Mouse (Mus musculus) midbrain, embryonic 14.5 days (tissue): ENCODE measurements at regions not wholly inside any gene's neighbourhood (a gene's known extent, or its start where the extent isn't known, plus 50 kb on each side); places are given as distances from the start of the nearest gene placed in this dataset.

ENCODE experiments used
- ATAC-seq: fragments of 200-750 bp; cut with Nextera tagmentation; 2 replicates; pipeline ENCODE4 v1.8.0; 2017; ENCODE audit warnings: moderate number of reproducible peaks, moderate library complexity; ENCODE audit not compliant: low FRiP score, low TSS enrichment
- DNase-seq: peaks from one replicate; pipeline ENCODE4 v3.0.0-alpha.2; 2015
- H3K27ac ChIP-seq: fragments of 300-500 bp; sonication (generic); replicated peaks from 2 replicates; pipeline ENCODE4 v1.5.1; 2014; ENCODE audit warnings: mild to moderate bottlenecking, low read depth, low read length, moderate library complexity
- H3K27me3 ChIP-seq: fragments of 300-500 bp; sonication (generic); 2 replicates; pipeline ENCODE4 v1.6.1; 2014; ENCODE audit warnings: low read length, control low read depth, mixed read lengths; ENCODE audit not compliant: control insufficient read depth, insufficient read depth
- H3K36me3 ChIP-seq: fragments of 300-500 bp; sonication (generic); 2 replicates; pipeline ENCODE4 v1.6.1; 2014; ENCODE audit warnings: low read length, control low read depth; ENCODE audit not compliant: control insufficient read depth, insufficient read depth
- H3K4me1 ChIP-seq: fragments of 300-500 bp; sonication (generic); 2 replicates; pipeline ENCODE4 v1.6.1; 2014; ENCODE audit warnings: mild to moderate bottlenecking, antibody characterized with exemption, low read length, control low read depth; ENCODE audit not compliant: control insufficient read depth, insufficient read depth
- H3K4me2 ChIP-seq: fragments of 300-500 bp; sonication (generic); 2 replicates; pipeline ENCODE4 v1.6.1; 2014; ENCODE audit warnings: mild to moderate bottlenecking, low read length, moderate library complexity
- H3K4me3 ChIP-seq: fragments of 300-500 bp; sonication (generic); replicated peaks from 2 replicates; pipeline ENCODE4 v1.5.1; 2014; ENCODE audit warnings: low read depth, low read length
- H3K9ac ChIP-seq: fragments of 300-500 bp; sonication (generic); replicated peaks from 2 replicates; pipeline ENCODE4 v1.6.1; 2014; ENCODE audit warnings: mild to moderate bottlenecking, low read length, moderate library complexity
- H3K9me3 ChIP-seq: fragments of 300-500 bp; sonication (generic); 2 replicates; pipeline ENCODE4 v1.6.1; 2016; ENCODE audit warnings: low read length, control low read depth, mixed read lengths; ENCODE audit not compliant: control insufficient read depth
- WGBS: fragments of 180-500 bp; shearing (Covaris S2); extraction: QIAGEN DNeasy Blood & Tissue Kit; methylation state at CpG from one replicate; pipeline ENCODE4 v1.1.7; 2014; 5-methylcytosine and 5-hydroxymethylcytosine counted together

DNA sequence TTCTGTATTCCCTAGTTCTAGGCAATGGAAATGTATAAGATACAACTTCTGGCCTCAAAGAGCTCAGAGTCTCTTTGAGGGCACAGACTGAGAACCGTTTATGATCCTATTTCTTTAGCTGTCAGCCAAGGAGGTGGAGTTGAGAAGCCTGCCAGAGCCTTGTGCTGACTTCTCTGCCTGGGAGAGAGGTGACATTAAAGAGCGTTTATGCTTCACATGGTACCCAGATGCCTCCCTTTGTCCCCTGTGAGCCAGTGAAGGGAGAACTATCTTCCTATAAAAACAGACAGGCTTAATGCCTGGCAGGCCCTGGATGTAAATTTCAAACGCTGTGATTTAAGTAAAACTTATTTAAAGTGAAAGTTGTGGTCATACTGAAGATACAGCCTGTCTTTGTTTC is 657.1 kb downstream of the Gm826 start:
- Histone ChIP-seq H3K4me2 (no peak overlapping the region), H3K4me1 (no peaks in the 10 kb centered on the region), H3K27ac (no peak overlapping the region), H3K4me3 (no peak overlapping the region), H3K9me3 (no peaks in the 10 kb centered on the region), H3K27me3 (no peaks in the 10 kb centered on the region), H3K9ac (no peak overlapping the region), H3K36me3 (no peaks in the 10 kb centered on the region)
- ATAC-seq: no peak
- whole genome bisulfite sequencing: 49% methylated on average over 3 of the region's 3 CpGs
- no peak for DNase-seq

DNA sequence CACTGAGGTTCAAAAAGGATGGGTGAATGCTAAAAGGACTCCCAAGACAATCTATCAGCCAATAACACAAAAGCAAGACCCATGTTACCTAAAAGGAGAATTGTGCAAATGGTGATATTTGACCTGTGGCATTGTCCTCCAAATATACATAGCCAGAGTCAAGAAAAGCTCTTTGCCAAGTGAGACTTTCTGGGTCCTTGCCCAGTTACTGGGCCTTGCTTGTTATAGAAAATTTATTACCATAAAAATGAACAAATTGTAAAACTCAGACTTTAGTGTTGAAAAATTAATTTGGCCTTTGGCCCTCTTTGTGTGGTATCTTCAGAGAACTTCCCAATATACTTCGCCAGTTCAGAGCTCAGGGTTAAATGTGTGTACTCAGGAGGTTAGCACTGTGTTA is 653.3 kb downstream of the Gm826 start:
- H3K36me3 ChIP-seq: no peaks in the 10 kb centered on the region
- no peak for ATAC-seq
- H3K9ac ChIP-seq: no peak overlapping the region
- DNase-seq: no peak
- WGBS: 80% methylated on average over 1 of the region's 1 CpGs
- no peak overlapping the region for H3K4me3 ChIP-seq
- no peak overlapping the region for H3K4me2 ChIP-seq
- H3K4me1 ChIP-seq: no peaks in the 10 kb centered on the region
- no peaks in the 10 kb centered on the region for H3K27me3 ChIP-seq
- H3K9me3 ChIP-seq: no peaks in the 10 kb centered on the region
- H3K27ac ChIP-seq: no peak overlapping the region

DNA sequence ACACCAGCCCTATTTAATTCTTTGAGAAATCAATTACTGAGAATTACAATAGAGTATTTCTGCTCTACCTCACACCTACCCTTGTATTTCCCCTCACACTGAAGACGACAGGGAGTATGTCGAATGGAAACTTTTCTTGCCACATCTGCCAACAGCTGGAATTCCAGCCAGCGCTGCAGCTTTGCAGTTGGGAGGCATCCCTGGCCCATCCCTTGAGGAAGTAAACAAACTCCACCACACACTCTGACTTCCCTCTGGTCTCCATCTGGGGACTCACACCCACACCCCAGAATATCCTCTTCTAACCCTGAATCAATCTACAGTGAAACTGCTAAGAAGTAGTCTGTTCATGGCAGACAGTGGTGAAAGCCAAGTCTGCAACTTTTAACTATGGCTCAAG is 630.9 kb downstream of the Gm826 start:
- no peaks in the 10 kb centered on the region for H3K36me3 ChIP-seq
- no peak overlapping the region for H3K9ac ChIP-seq
- no peaks in the 10 kb centered on the region for H3K4me1 ChIP-seq
- H3K9me3 ChIP-seq: no peaks in the 10 kb centered on the region
- DNase-seq (no peak), ATAC-seq (no peak)
- WGBS: 86% methylated on average over 3 of the region's 3 CpGs
- H3K27me3 ChIP-seq: no peaks in the 10 kb centered on the region
- H3K27ac ChIP-seq: no peak overlapping the region
- no peak overlapping the region for H3K4me2 ChIP-seq
- no peak overlapping the region for H3K4me3 ChIP-seq

DNA sequence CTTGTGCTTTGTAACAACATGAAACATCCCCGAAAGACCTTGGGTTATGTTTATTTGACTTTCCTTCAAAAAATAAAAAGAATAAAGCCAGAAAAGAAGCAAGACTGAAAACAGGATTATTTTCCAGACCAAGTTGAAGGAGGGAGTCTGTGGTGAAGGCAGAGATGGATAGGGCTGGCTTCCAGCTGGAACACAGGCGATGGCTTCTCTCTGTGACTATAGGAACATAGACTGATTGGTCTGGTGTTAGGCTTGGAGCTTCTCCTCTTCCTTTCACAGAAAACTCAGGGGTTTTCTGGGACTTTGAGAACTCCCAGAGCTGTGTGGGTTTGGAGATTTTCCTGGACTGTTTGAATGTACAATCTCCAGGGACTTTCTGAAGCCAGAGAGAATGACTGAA is 625.8 kb downstream of the Gm826 start:
- Histone ChIP-seq H3K4me2 (no peak overlapping the region), H3K4me3 (no peak overlapping the region), H3K36me3 (no peaks in the 10 kb centered on the region), H3K9me3 (no peaks in the 10 kb centered on the region), H3K9ac (no peak overlapping the region), H3K4me1 (no peaks in the 10 kb centered on the region), H3K27me3 (no peaks in the 10 kb centered on the region), H3K27ac (no peak overlapping the region)
- DNase-seq (no peak), ATAC-seq (no peak)
- 92% methylated on average over 2 of the region's 2 CpGs for WGBS

DNA sequence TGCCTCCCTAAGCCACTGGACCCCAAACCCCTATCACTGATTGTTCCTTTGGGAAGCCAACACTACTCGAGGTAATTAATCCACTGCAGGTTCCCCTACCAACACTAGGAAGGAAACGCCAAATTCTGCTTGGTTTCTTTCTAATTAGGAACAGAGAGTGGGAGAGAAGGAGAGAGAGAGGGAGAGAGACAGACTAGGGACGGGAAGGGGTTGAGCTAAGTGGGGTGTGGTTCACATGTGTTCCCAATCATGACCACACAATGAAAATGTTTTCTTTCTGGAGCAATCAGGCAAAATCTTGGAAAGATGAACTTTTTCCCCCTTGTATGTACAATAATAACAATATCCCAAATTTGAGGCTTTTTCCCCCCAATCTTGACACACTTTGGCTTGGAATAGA is 619.3 kb downstream of the Gm826 start:
- Histone ChIP-seq H3K9me3 (no peaks in the 10 kb centered on the region), H3K9ac (no peak overlapping the region), H3K4me2 (no peak overlapping the region), H3K27me3 (no peaks in the 10 kb centered on the region), H3K36me3 (no peaks in the 10 kb centered on the region), H3K27ac (no peak overlapping the region), H3K4me1 (no peaks in the 10 kb centered on the region), H3K4me3 (no peak overlapping the region)
- 51% methylated on average over 3 of the region's 3 CpGs for WGBS
- ATAC-seq: no peak
- DNase-seq: no peak

DNA sequence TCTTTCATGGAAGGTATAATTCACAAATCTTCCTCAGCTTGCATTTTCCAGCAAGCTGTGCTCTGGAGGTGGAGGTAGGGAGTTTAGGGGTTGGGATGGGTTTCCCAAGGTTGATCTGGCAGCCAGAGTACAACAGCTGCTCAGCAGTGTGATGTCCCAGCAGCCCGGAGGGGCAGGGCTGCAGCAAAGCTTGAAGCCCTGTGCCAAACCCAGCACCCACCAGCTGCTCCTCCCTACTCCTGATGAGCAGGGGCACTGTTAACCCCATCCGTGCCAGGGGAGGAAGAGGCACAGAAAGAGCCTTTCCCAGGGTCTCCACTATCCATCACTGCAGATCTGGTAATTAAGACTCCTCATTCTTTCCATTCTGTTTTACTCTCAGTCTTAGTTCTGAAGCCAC is 615.2 kb downstream of the Gm826 start:
- Histone ChIP-seq H3K4me2 (no peak overlapping the region), H3K36me3 (no peaks in the 10 kb centered on the region), H3K4me1 (no peaks in the 10 kb centered on the region), H3K27me3 (no peaks in the 10 kb centered on the region), H3K4me3 (no peak overlapping the region), H3K9me3 (no peaks in the 10 kb centered on the region), H3K27ac (no peak overlapping the region), H3K9ac (no peak overlapping the region)
- WGBS: 53% methylated on average over 2 of the region's 2 CpGs
- ATAC-seq: no peak
- peak; percentile 13 for DNase-seq

DNA sequence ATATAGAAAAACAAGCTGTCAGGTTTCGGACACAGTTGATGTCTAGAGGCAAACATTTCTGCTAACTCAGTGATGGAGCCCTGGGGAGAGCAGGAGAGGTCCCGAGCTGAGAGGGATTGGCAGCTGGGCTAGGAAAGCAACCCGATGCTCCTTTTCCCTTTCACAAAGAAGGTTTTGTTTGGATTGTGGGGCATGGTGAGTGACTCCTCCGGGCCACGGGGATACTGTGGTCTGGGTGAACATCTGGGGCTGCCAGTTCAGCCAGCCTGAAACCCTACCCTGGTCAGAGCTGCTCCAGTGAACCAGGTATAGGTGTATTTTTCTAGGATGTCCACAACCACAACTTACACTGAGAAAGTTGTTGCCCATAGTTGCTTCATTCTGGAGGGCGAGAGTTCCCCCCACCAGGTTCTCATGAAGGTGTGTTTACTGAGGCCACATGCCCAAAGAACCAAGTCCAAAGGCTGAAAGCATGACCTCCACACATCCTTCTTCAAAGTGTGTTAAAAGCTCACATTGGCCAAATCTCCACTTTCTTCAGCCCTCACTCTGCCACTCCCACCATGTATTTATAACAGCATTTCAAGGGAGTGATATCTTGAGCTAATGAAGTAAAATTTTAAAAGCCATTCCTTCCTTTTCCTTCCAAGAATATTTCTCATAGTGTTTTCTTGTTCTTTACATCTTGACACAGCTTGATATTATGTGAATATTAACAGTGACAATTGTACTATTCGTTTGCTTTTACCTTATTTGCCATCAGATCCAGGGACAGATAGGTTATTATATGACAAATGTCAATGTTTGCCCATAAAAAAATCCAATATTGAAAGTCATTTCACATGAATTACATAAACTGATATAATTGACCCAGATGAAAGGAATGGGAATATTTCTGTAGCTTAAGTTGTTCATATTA is 608.5 kb downstream of the Gm826 start:
- 42% methylated on average over 7 of the region's 7 CpGs for WGBS
- DNase-seq: no peak
- no peaks in the 10 kb centered on the region for H3K4me1 ChIP-seq
- no peak overlapping the region for H3K27ac ChIP-seq
- H3K27me3 ChIP-seq: no peaks in the 10 kb centered on the region
- H3K36me3 ChIP-seq: no peaks in the 10 kb centered on the region
- no peak overlapping the region for H3K4me3 ChIP-seq
- no peak overlapping the region for H3K4me2 ChIP-seq
- ATAC-seq: no peak
- no peaks in the 10 kb centered on the region for H3K9me3 ChIP-seq
- no peak overlapping the region for H3K9ac ChIP-seq

DNA sequence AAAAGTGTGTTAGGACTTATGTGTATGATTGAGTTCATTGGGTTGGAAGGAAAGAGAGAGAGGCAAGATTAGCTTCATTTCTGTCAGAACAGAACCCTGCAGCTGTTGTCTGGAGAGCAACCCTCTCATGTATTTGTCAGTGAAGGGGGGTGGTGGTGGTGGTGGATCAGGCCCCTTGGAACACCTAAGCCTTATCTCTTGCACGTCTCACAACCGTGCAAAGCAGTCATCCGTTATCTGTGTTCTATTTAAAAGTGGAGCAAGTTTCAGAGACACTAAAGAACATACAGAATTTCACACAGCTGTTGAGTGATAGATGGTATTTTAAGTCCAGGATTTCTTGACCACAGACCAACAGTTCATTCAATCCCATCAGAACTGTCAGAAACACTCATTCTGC is 604.7 kb downstream of the Gm826 start:
- H3K27me3 ChIP-seq: no peaks in the 10 kb centered on the region
- H3K4me2 ChIP-seq: no peak overlapping the region
- H3K4me3 ChIP-seq: no peak overlapping the region
- DNase-seq (no peak), ATAC-seq (no peak)
- no peaks in the 10 kb centered on the region for H3K9me3 ChIP-seq
- H3K9ac ChIP-seq: no peak overlapping the region
- H3K36me3 ChIP-seq: no peaks in the 10 kb centered on the region
- H3K4me1 ChIP-seq: no peaks in the 10 kb centered on the region
- 87% methylated on average over 3 of the region's 3 CpGs for WGBS
- no peak overlapping the region for H3K27ac ChIP-seq

DNA sequence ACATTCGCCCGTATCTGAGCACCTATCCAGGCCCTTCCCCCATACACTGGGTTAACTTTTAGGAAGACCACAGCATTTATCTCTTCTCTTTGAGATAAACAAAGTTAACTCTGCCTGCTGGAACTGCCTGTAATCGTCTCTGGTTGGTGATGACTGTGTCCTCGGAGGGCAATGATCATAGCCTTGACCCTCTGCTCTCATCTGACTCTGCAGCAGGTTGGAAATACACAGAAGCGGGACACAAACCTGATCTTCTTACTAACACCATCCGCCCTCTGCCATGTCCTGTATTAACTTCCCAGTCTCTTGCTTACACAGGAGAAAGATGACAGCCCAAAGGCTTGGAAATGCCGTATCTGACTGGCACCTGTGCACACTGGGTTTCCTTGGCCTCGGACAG is 603.7 kb downstream of the Gm826 start:
- ATAC-seq (no peak), DNase-seq (no peak)
- Histone ChIP-seq H3K36me3 (no peaks in the 10 kb centered on the region), H3K4me1 (no peaks in the 10 kb centered on the region), H3K27ac (no peak overlapping the region), H3K4me3 (no peak overlapping the region), H3K27me3 (no peaks in the 10 kb centered on the region), H3K9ac (no peak overlapping the region), H3K9me3 (no peaks in the 10 kb centered on the region), H3K4me2 (no peak overlapping the region)
- WGBS: 88% methylated on average over 8 of the region's 8 CpGs
